In the genomic region with DNA sequence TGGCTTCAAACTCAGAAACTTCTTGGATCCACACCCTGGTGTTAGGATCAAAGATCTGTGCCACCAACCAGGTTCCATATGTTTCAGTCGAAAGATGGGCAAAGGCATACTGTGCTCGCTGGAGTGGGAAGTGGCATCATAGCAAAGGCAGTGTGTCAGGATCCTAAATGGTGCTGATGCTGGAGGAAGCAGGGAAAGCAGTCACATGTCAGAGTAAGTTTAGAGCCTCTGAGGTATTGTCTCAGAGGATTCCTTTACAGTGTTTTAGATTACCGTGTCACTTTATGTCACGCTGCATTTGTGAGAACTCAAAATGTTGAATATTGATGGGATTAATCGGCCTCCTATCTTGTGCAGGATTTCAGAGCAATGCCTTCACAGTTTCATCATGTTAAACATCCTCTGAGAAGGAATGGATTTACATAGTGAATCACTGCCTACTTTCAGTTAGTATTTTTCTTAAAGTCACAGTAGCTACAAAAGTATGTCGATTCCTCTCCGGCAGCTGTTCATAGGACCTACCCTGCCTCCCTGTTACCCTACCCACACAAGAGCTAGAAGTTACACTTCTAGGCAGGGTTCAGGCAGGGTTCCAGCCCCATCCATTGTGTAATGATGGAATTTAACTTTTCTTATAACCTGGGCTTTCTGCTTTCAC, we compare ENCODE assay signal across 29 mouse cellular contexts.
DNase-seq lines count a peak whose midpoint lies in the region; ATAC-seq lines count a peak whose summit lies in the region.
"Had no signal": no experiment of that assay in that cellular context is flagged by ENCODE, and none has a peak within 500 bp of the region (broad histone marks: within the 10 kb centered on the region; RNA-seq: fewer than 3 reads in every experiment).

No protein-coding gene starts in this region.

- intact Hi-C loops in heart, postnatal 36 days (cut with DNase I): no loop called here

- no peak overlapping the region for H3K27ac ChIP-seq in forebrain, embryonic 14.5 days (ENCODE audit: low read depth, low read length)
- no peak overlapping the region for H3K27ac ChIP-seq in forebrain, embryonic 12.5 days
- no peak overlapping the region for H3K27ac ChIP-seq in midbrain, embryonic 12.5 days (replicated peaks)
- H3K27ac ChIP-seq in midbrain, embryonic 10.5 days (replicated peaks): no peak overlapping the region
- H3K27ac ChIP-seq in midbrain, embryonic 16.5 days (ENCODE audit: low read length): no peak overlapping the region
- H3K27ac ChIP-seq: embryonic facial prominence, embryonic 10.5 days; embryonic facial prominence, embryonic 15.5 days; heart, adult 2 months; hindbrain, embryonic 15.5 days; layer of hippocampus, adult 2 months; limb, embryonic 13.5 days; liver, embryonic 12.5 days; macrophage; neural tube, embryonic 12.5 days; stomach, embryonic 15.5 days had no signal

- H3K36me3 ChIP-seq in forebrain, embryonic 14.5 days (ENCODE audit: control insufficient read depth, insufficient read depth, low read length): no peaks in the 10 kb centered on the region
- no peaks in the 10 kb centered on the region for H3K36me3 ChIP-seq in forebrain, embryonic 12.5 days (replicated peaks)
- H3K36me3 ChIP-seq in midbrain, embryonic 12.5 days: no peaks in the 10 kb centered on the region
- no peaks in the 10 kb centered on the region for H3K36me3 ChIP-seq in midbrain, embryonic 10.5 days
- no peaks in the 10 kb centered on the region for H3K36me3 ChIP-seq in midbrain, embryonic 16.5 days (ENCODE audit: control insufficient read depth, insufficient read depth, low read length)
- H3K36me3 ChIP-seq: embryonic facial prominence, embryonic 10.5 days; embryonic facial prominence, embryonic 15.5 days; heart, embryonic 12.5 days; hindbrain, embryonic 15.5 days; limb, embryonic 13.5 days; liver, embryonic 12.5 days; neural tube, embryonic 12.5 days; stomach, embryonic 15.5 days had no signal

- no peaks in the 10 kb centered on the region for H3K4me1 ChIP-seq in forebrain, embryonic 14.5 days (ENCODE audit: control insufficient read depth, insufficient read depth, low read length)
- H3K4me1 ChIP-seq in forebrain, embryonic 12.5 days: no peaks in the 10 kb centered on the region; the same call in 1 of the 2 replicates
- no peaks in the 10 kb centered on the region for H3K4me1 ChIP-seq in midbrain, embryonic 12.5 days
- no peaks in the 10 kb centered on the region for H3K4me1 ChIP-seq in midbrain, embryonic 10.5 days
- H3K4me1 ChIP-seq in midbrain, embryonic 16.5 days (ENCODE audit: control insufficient read depth, insufficient read depth, low read length): no peaks in the 10 kb centered on the region
- H3K4me1 ChIP-seq: embryonic facial prominence, embryonic 10.5 days; embryonic facial prominence, embryonic 15.5 days; heart, embryonic 12.5 days; hindbrain, embryonic 15.5 days; limb, embryonic 13.5 days; liver, embryonic 12.5 days; neural tube, embryonic 12.5 days; stomach, embryonic 15.5 days had no signal

- H3K9me3 ChIP-seq in forebrain, embryonic 14.5 days (replicated peaks; ENCODE audit: control insufficient read depth, low read length): no peaks in the 10 kb centered on the region; the same call in 1 of the 2 replicates
- no peaks in the 10 kb centered on the region for H3K9me3 ChIP-seq in forebrain, embryonic 12.5 days
- H3K9me3 ChIP-seq in midbrain, embryonic 12.5 days: no peaks in the 10 kb centered on the region
- no peaks in the 10 kb centered on the region for H3K9me3 ChIP-seq in midbrain, embryonic 10.5 days (replicated peaks)
- no peaks in the 10 kb centered on the region for H3K9me3 ChIP-seq in midbrain, embryonic 16.5 days (replicated peaks; ENCODE audit: control insufficient read depth, low read length, poor library complexity, severe bottlenecking)
- H3K9me3 ChIP-seq: embryonic facial prominence, embryonic 10.5 days; embryonic facial prominence, embryonic 15.5 days; heart, embryonic 12.5 days; hindbrain, embryonic 15.5 days; limb, embryonic 13.5 days; liver, embryonic 12.5 days; neural tube, embryonic 12.5 days; stomach, embryonic 15.5 days had no signal

- ATAC-seq in forebrain, embryonic 14.5 days: no peak
- ATAC-seq in forebrain, embryonic 12.5 days (ENCODE audit: low FRiP score): no peak
- peak; percentile 62; the same call in 1 of the 2 replicates for ATAC-seq in midbrain, embryonic 12.5 days (ENCODE audit: low FRiP score, low read depth)
- ATAC-seq in midbrain, embryonic 16.5 days: peak; percentile 88
- ATAC-seq in megakaryocyte progenitor cell, adult 5-6 weeks (replicated peaks; ENCODE audit: poor library complexity): no peak
- ATAC-seq: liver, embryonic 12.5 days; liver, postnatal 0 days; Patski had no signal

- no peak overlapping the region for H3K9ac ChIP-seq in forebrain, embryonic 14.5 days (ENCODE audit: low read length)
- no peak overlapping the region for H3K9ac ChIP-seq in forebrain, embryonic 12.5 days
- H3K9ac ChIP-seq in midbrain, embryonic 12.5 days (replicated peaks): no peak overlapping the region
- H3K9ac ChIP-seq in midbrain, embryonic 16.5 days (ENCODE audit: low read depth, low read length): no peak overlapping the region
- H3K9ac ChIP-seq: embryonic facial prominence, embryonic 15.5 days; heart, embryonic 12.5 days; hindbrain, embryonic 15.5 days; limb, embryonic 13.5 days; liver, embryonic 12.5 days; liver, postnatal 0 days; neural tube, embryonic 12.5 days; stomach, embryonic 15.5 days had no signal

- 87% methylated on average over 7 of the region's 7 CpGs for WGBS in forebrain, embryonic 14.5 days
- WGBS in forebrain, embryonic 12.5 days: 85% methylated on average over 7 of the region's 7 CpGs
- 60% methylated on average over 7 of the region's 7 CpGs for WGBS in midbrain, embryonic 12.5 days
- 84% methylated on average over 7 of the region's 7 CpGs for WGBS in midbrain, embryonic 10.5 days
- WGBS in midbrain, embryonic 16.5 days: 46% methylated on average over 7 of the region's 7 CpGs

- peak; percentile 19 for DNase-seq in forebrain, embryonic 14.5 days (ENCODE audit: low spot score)
- DNase-seq in midbrain, embryonic 10.5 days (ENCODE audit: low spot score): no peak
- DNase-seq in brain, embryonic 18.5 days (ENCODE audit: low read depth, low spot score): peak; percentile 39
- no peak for DNase-seq in heart, postnatal 36 days
- DNase-seq: adrenal gland, postnatal 10 days; cerebellum, adult 18-20 months; cerebellum, postnatal 10 days; heart, adult 2 months; kidney, adult 18-20 months; kidney, postnatal 36 days; liver, postnatal 0 days; right cerebral cortex, postnatal 25 days; thymus, postnatal 14 days had no signal

- no peaks in the 10 kb centered on the region for H3K27me3 ChIP-seq in forebrain, embryonic 14.5 days (replicated peaks; ENCODE audit: control insufficient read depth, insufficient read depth, low read length)
- H3K27me3 ChIP-seq in forebrain, embryonic 12.5 days: no peaks in the 10 kb centered on the region
- H3K27me3 ChIP-seq in midbrain, embryonic 12.5 days: no peaks in the 10 kb centered on the region
- H3K27me3 ChIP-seq in midbrain, embryonic 10.5 days (ENCODE audit: low read depth, poor library complexity, severe bottlenecking): no peaks in the 10 kb centered on the region
- no peaks in the 10 kb centered on the region for H3K27me3 ChIP-seq in midbrain, embryonic 16.5 days (ENCODE audit: control insufficient read depth, insufficient read depth, low read depth, low read length)
- H3K27me3 ChIP-seq: embryonic facial prominence, embryonic 15.5 days; heart, embryonic 12.5 days; hindbrain, embryonic 15.5 days; limb, embryonic 13.5 days; liver, embryonic 12.5 days; neural tube, embryonic 12.5 days; stomach, embryonic 15.5 days had no signal

- H3K4me3 ChIP-seq in forebrain, embryonic 14.5 days (ENCODE audit: low read depth, low read length): no peak overlapping the region
- no peak overlapping the region for H3K4me3 ChIP-seq in forebrain, embryonic 12.5 days (replicated peaks)
- no peak overlapping the region for H3K4me3 ChIP-seq in midbrain, embryonic 12.5 days
- H3K4me3 ChIP-seq in midbrain, embryonic 10.5 days: no peak overlapping the region
- H3K4me3 ChIP-seq in midbrain, embryonic 16.5 days (ENCODE audit: low read depth, low read length): no peak overlapping the region
- H3K4me3 ChIP-seq: embryonic facial prominence, embryonic 10.5 days; embryonic facial prominence, embryonic 15.5 days; heart, adult 2 months; heart, embryonic 12.5 days; hindbrain, embryonic 15.5 days; layer of hippocampus, adult 2 months; limb, embryonic 13.5 days; liver, embryonic 12.5 days; myocyte; neural tube, embryonic 12.5 days; stomach, embryonic 15.5 days had no signal

- H3K4me2 ChIP-seq in forebrain, embryonic 14.5 days (ENCODE audit: low read length): no peak overlapping the region
- H3K4me2 ChIP-seq in forebrain, embryonic 12.5 days: no peak overlapping the region
- no peak overlapping the region for H3K4me2 ChIP-seq in midbrain, embryonic 12.5 days (replicated peaks)
- H3K4me2 ChIP-seq in midbrain, embryonic 16.5 days (ENCODE audit: low read length): no peak overlapping the region
- H3K4me2 ChIP-seq: embryonic facial prominence, embryonic 15.5 days; heart, embryonic 12.5 days; hindbrain, embryonic 15.5 days; limb, embryonic 13.5 days; liver, embryonic 12.5 days; neural tube, embryonic 12.5 days; stomach, embryonic 15.5 days had no signal

Comparison
In these comparisons a context has a peak if more than half of its experiments do, and no peak if none do; other contexts are left out.
1. ATAC-seq: peak in midbrain, embryonic 12.5 days (single experiment) and midbrain, embryonic 16.5 days (single experiment); none in forebrain, embryonic 14.5 days (single experiment), forebrain, embryonic 12.5 days (single experiment) and megakaryocyte progenitor cell, adult 5-6 weeks (single experiment).
2. DNase-seq: peak in forebrain, embryonic 14.5 days (single experiment) and brain, embryonic 18.5 days (single experiment); none in midbrain, embryonic 10.5 days (single experiment) and heart, postnatal 36 days (0 of 2).